Mouse (Mus musculus) testis, adult 2 months (tissue): ENCODE results near the gene Aes.

Experiments used
- CTCF ChIP-seq: fragments of 200-500 bp; IDR thresholded peaks from 2 replicates; pipeline ENCODE4 v1.5.1; 2012; ENCODE audit warnings: low read depth, mild to moderate bottlenecking, inconsistent platforms, low read length, moderate library complexity; ENCODE audit not compliant: control insufficient read depth, insufficient read depth, insufficient replicate concordance
- POLR2A ChIP-seq: fragments of 200-500 bp; IDR thresholded peaks from 2 replicates; pipeline ENCODE4 v1.6.1; 2012; ENCODE audit warnings: low read depth, mild to moderate bottlenecking, inconsistent platforms, low read length, moderate library complexity; ENCODE audit not compliant: control insufficient read depth

DNA sequence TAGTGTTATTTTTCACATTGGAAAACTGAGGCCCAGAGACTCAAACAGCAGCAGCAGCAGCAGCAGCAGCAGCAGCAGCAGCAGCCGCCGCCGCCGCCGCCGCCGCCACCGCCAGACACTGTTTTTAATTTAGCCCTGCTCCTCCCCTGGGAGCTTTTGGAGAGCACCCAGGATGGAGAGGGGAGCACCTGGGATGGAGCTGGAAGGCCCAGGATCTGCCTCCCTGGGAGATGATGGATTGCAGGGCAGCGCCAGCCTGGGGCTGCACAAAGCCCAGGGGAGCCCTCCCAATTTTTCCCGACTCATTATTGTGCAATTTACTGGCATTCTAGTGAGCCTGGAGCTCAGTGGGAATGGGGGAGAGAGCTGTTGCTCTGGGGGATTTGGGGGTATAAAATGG, 37.3 kb downstream of the Aes start:
- TF ChIP-seq CTCF = no peak
- no peak for TF ChIP-seq POLR2A
